Mouse (Mus musculus): ENCODE measurements around the gene Lamb1. TPM values are rescaled to one million over a fixed set of nuclear protein-coding genes. Genes with fewer than 3 reads are reported as not detected.

Gene Lamb1
- polyA plus RNA-seq, 1 experiment from 2014 or later: 24.4 TPM

GRCm38 (mm10) chr12:31282241-31282640 lies 17.2 kb downstream of the Lamb1 start:
- H3K36me3 ChIP-seq (ENCODE audit: control insufficient read depth, insufficient read depth, low read length): no peaks in the 10 kb centered on the region
- H3K4me1 ChIP-seq (replicated peaks; ENCODE audit: control insufficient read depth, insufficient read depth, low read length): no peaks in the 10 kb centered on the region
- DNase-seq (ENCODE audit: low spot score): no peak
- 91% methylated on average over 5 of the region's 5 CpGs for whole genome bisulfite sequencing
- no peak overlapping the region for H3K27ac ChIP-seq (ENCODE audit: low read depth, low read length)
- ATAC-seq (replicated peaks; ENCODE audit: low FRiP score): no peak
- H3K4me2 ChIP-seq (ENCODE audit: low read depth, low read length, severe bottlenecking): no peak overlapping the region
- H3K4me3 ChIP-seq (ENCODE audit: low read depth, low read length): no peak overlapping the region
- no peaks in the 10 kb centered on the region for H3K27me3 ChIP-seq (ENCODE audit: control insufficient read depth, insufficient read depth, low read length)
- no peak overlapping the region for H3K9ac ChIP-seq (ENCODE audit: low read length)
- no peaks in the 10 kb centered on the region for H3K9me3 ChIP-seq (ENCODE audit: control insufficient read depth, low read length)

GRCm38 (mm10) chr12:31283131-31283530 lies 18.1 kb downstream of the Lamb1 start:
- H3K4me3 ChIP-seq (ENCODE audit: low read depth, low read length): no peak overlapping the region
- no peak overlapping the region for H3K9ac ChIP-seq (ENCODE audit: low read length)
- DNase-seq (ENCODE audit: low spot score) (no peak), ATAC-seq (replicated peaks; ENCODE audit: low FRiP score) (no peak)
- no peaks in the 10 kb centered on the region for H3K4me1 ChIP-seq (replicated peaks; ENCODE audit: control insufficient read depth, insufficient read depth, low read length)
- H3K9me3 ChIP-seq (ENCODE audit: control insufficient read depth, low read length): no peaks in the 10 kb centered on the region
- no peaks in the 10 kb centered on the region for H3K36me3 ChIP-seq (ENCODE audit: control insufficient read depth, insufficient read depth, low read length)
- H3K4me2 ChIP-seq (ENCODE audit: low read depth, low read length, severe bottlenecking): no peak overlapping the region
- no peak overlapping the region for H3K27ac ChIP-seq (ENCODE audit: low read depth, low read length)
- WGBS: 90% methylated on average over 4 of the region's 4 CpGs
- H3K27me3 ChIP-seq (ENCODE audit: control insufficient read depth, insufficient read depth, low read length): no peaks in the 10 kb centered on the region

- WGBS: 70% methylated on average over 4 of the region's 4 CpGs
- no peak for ATAC-seq (replicated peaks; ENCODE audit: low FRiP score)
Measured at GRCm38 (mm10) chr12:31283617-31284136, 18.6 kb downstream of the Lamb1 start.

GRCm38 (mm10) chr12:31289046-31289445 lies 24.0 kb downstream of the Lamb1 start:
- H3K27me3 ChIP-seq (ENCODE audit: control insufficient read depth, insufficient read depth, low read length): no peaks in the 10 kb centered on the region
- no peak overlapping the region for H3K4me2 ChIP-seq (ENCODE audit: low read depth, low read length, severe bottlenecking)
- no peak overlapping the region for H3K27ac ChIP-seq (ENCODE audit: low read depth, low read length)
- H3K4me3 ChIP-seq (ENCODE audit: low read depth, low read length): no peak overlapping the region
- no peaks in the 10 kb centered on the region for H3K36me3 ChIP-seq (ENCODE audit: control insufficient read depth, insufficient read depth, low read length)
- H3K9me3 ChIP-seq (ENCODE audit: control insufficient read depth, low read length): no peaks in the 10 kb centered on the region
- ATAC-seq (replicated peaks; ENCODE audit: low FRiP score) (no peak), DNase-seq (ENCODE audit: low spot score) (no peak)
- H3K4me1 ChIP-seq (replicated peaks; ENCODE audit: control insufficient read depth, insufficient read depth, low read length): no peaks in the 10 kb centered on the region
- 85% methylated on average over 10 of the region's 10 CpGs for WGBS
- no peak overlapping the region for H3K9ac ChIP-seq (ENCODE audit: low read length)

More at GRCm38 (mm10) chr12:31283617-31284136, 18.6 kb downstream of the Lamb1 start:
- Histone ChIP-seq H3K9me3 (ENCODE audit: control insufficient read depth, low read length) (no peaks in the 10 kb centered on the region), H3K27me3 (ENCODE audit: control insufficient read depth, insufficient read depth, low read length) (no peaks in the 10 kb centered on the region), H3K4me3 (ENCODE audit: low read depth, low read length) (no peak overlapping the region), H3K9ac (ENCODE audit: low read length) (no peak overlapping the region), H3K4me2 (ENCODE audit: low read depth, low read length, severe bottlenecking) (no peak overlapping the region), H3K4me1 (replicated peaks; ENCODE audit: control insufficient read depth, insufficient read depth, low read length) (no peaks in the 10 kb centered on the region), H3K27ac (ENCODE audit: low read depth, low read length) (no peak overlapping the region), H3K36me3 (ENCODE audit: control insufficient read depth, insufficient read depth, low read length) (no peaks in the 10 kb centered on the region)
- no peak for DNase-seq (ENCODE audit: low spot score)

GRCm38 (mm10) chr12:31290951-31291350 lies 25.9 kb downstream of the Lamb1 start:
- Histone ChIP-seq H3K4me1 (replicated peaks; ENCODE audit: control insufficient read depth, insufficient read depth, low read length) (no peaks in the 10 kb centered on the region), H3K27ac (ENCODE audit: low read depth, low read length) (no peak overlapping the region), H3K27me3 (ENCODE audit: control insufficient read depth, insufficient read depth, low read length) (no peaks in the 10 kb centered on the region), H3K4me3 (ENCODE audit: low read depth, low read length) (no peak overlapping the region), H3K36me3 (ENCODE audit: control insufficient read depth, insufficient read depth, low read length) (no peaks in the 10 kb centered on the region), H3K9ac (ENCODE audit: low read length) (no peak overlapping the region), H3K9me3 (ENCODE audit: control insufficient read depth, low read length) (no peaks in the 10 kb centered on the region), H3K4me2 (ENCODE audit: low read depth, low read length, severe bottlenecking) (no peak overlapping the region)
- ATAC-seq (replicated peaks; ENCODE audit: low FRiP score) (no peak), DNase-seq (ENCODE audit: low spot score) (no peak)
- 82% methylated on average over 3 of the region's 3 CpGs for WGBS

- Histone ChIP-seq H3K27me3 (ENCODE audit: control insufficient read depth, insufficient read depth, low read length) (no peaks in the 10 kb centered on the region), H3K9ac (ENCODE audit: low read length) (no peak overlapping the region), H3K4me3 (ENCODE audit: low read depth, low read length) (no peak overlapping the region), H3K9me3 (ENCODE audit: control insufficient read depth, low read length) (no peaks in the 10 kb centered on the region), H3K4me2 (ENCODE audit: low read depth, low read length, severe bottlenecking) (no peak overlapping the region), H3K4me1 (replicated peaks; ENCODE audit: control insufficient read depth, insufficient read depth, low read length) (no peaks in the 10 kb centered on the region), H3K36me3 (ENCODE audit: control insufficient read depth, insufficient read depth, low read length) (no peaks in the 10 kb centered on the region), H3K27ac (ENCODE audit: low read depth, low read length) (no peak overlapping the region)
- no peak for DNase-seq (ENCODE audit: low spot score)
- WGBS: 84% methylated on average over 15 of the region's 15 CpGs
- no peak for ATAC-seq (replicated peaks; ENCODE audit: low FRiP score)
Measured at GRCm38 (mm10) chr12:31293361-31294142, 28.5 kb downstream of the Lamb1 start.

GRCm38 (mm10) chr12:31294526-31294925 lies 29.5 kb downstream of the Lamb1 start:
- H3K36me3 ChIP-seq (ENCODE audit: control insufficient read depth, insufficient read depth, low read length): no peaks in the 10 kb centered on the region

GRCm38 (mm10) chr12:31294996-31295395 lies 30.0 kb downstream of the Lamb1 start:
- Histone ChIP-seq H3K9ac (ENCODE audit: low read length) (no peak overlapping the region), H3K4me1 (replicated peaks; ENCODE audit: control insufficient read depth, insufficient read depth, low read length) (no peaks in the 10 kb centered on the region), H3K27ac (ENCODE audit: low read depth, low read length) (no peak overlapping the region), H3K36me3 (ENCODE audit: control insufficient read depth, insufficient read depth, low read length) (no peaks in the 10 kb centered on the region), H3K9me3 (ENCODE audit: control insufficient read depth, low read length) (no peaks in the 10 kb centered on the region), H3K27me3 (ENCODE audit: control insufficient read depth, insufficient read depth, low read length) (no peaks in the 10 kb centered on the region), H3K4me3 (ENCODE audit: low read depth, low read length) (no peak overlapping the region), H3K4me2 (ENCODE audit: low read depth, low read length, severe bottlenecking) (no peak overlapping the region)
- DNase-seq (ENCODE audit: low spot score): no peak
- 86% methylated on average over 11 of the region's 11 CpGs for WGBS
- ATAC-seq (replicated peaks; ENCODE audit: low FRiP score): no peak

More at GRCm38 (mm10) chr12:31294526-31294925, 29.5 kb downstream of the Lamb1 start:
- Histone ChIP-seq H3K4me3 (ENCODE audit: low read depth, low read length) (no peak overlapping the region), H3K27me3 (ENCODE audit: control insufficient read depth, insufficient read depth, low read length) (no peaks in the 10 kb centered on the region), H3K4me1 (replicated peaks; ENCODE audit: control insufficient read depth, insufficient read depth, low read length) (no peaks in the 10 kb centered on the region), H3K9ac (ENCODE audit: low read length) (no peak overlapping the region), H3K4me2 (ENCODE audit: low read depth, low read length, severe bottlenecking) (no peak overlapping the region), H3K9me3 (ENCODE audit: control insufficient read depth, low read length) (no peaks in the 10 kb centered on the region), H3K27ac (ENCODE audit: low read depth, low read length) (no peak overlapping the region)
- ATAC-seq (replicated peaks; ENCODE audit: low FRiP score) (no peak), DNase-seq (ENCODE audit: low spot score) (no peak)
- 82% methylated on average over 10 of the region's 10 CpGs for WGBS

GRCm38 (mm10) chr12:31295505-31295904 lies 30.5 kb downstream of the Lamb1 start:
- H3K27me3 ChIP-seq (ENCODE audit: control insufficient read depth, insufficient read depth, low read length): no peaks in the 10 kb centered on the region
- WGBS: 72% methylated on average over 3 of the region's 3 CpGs
- no peak overlapping the region for H3K4me2 ChIP-seq (ENCODE audit: low read depth, low read length, severe bottlenecking)
- ATAC-seq (replicated peaks; ENCODE audit: low FRiP score): no peak
- no peak overlapping the region for H3K9ac ChIP-seq (ENCODE audit: low read length)
- H3K36me3 ChIP-seq (ENCODE audit: control insufficient read depth, insufficient read depth, low read length): no peaks in the 10 kb centered on the region
- H3K9me3 ChIP-seq (ENCODE audit: control insufficient read depth, low read length): no peaks in the 10 kb centered on the region
- no peak for DNase-seq (ENCODE audit: low spot score)
- no peak overlapping the region for H3K27ac ChIP-seq (ENCODE audit: low read depth, low read length)
- H3K4me1 ChIP-seq (replicated peaks; ENCODE audit: control insufficient read depth, insufficient read depth, low read length): no peaks in the 10 kb centered on the region
- H3K4me3 ChIP-seq (ENCODE audit: low read depth, low read length): no peak overlapping the region

Data from forebrain, embryonic 11.5 days (tissue).